Mouse (Mus musculus): ENCODE data around the gene Nod1. TPM values are rescaled to one million over a fixed set of nuclear protein-coding genes. Genes with fewer than 3 reads are reported as not detected.

The Nod1 gene
- total and polyA plus RNA-seq, 2 experiments from 2014 or later, result 4.2 to 8.3 TPM

- ATAC-seq (ENCODE audit: insufficient read depth, low read depth), result no peak
Observed at GRCm38 (mm10) chr6:54906053-54907040, 66.1 kb downstream of the Nod1 start.

GRCm38 (mm10) chr6:54902547-54902946 is 69.9 kb downstream of the Nod1 start:
- no peak overlapping the region for H3K4me3 ChIP-seq (ENCODE audit: low read depth, low read length)
- WGBS, result 81% methylated on average over 2 of the region's 2 CpGs
- TF ChIP-seq CTCF (IDR thresholded peaks at IDR 0.05; ENCODE audit: low read depth) (no peak), EP300 (IDR thresholded peaks at IDR 0.05; ENCODE audit: low read depth) (no peak)
- DNase-seq (ENCODE audit: low spot score), result no peak
- no peaks in the 10 kb centered on the region for H3K36me3 ChIP-seq (replicated peaks; ENCODE audit: control insufficient read depth, insufficient read depth, low read length)
- ATAC-seq (ENCODE audit: insufficient read depth, low read depth), result no peak
- H3K9me3 ChIP-seq (replicated peaks; ENCODE audit: control insufficient read depth, low read length), result no peaks in the 10 kb centered on the region
- H3K9ac ChIP-seq (replicated peaks; ENCODE audit: low read depth, low read length), result no peak overlapping the region
- H3K27me3 ChIP-seq (ENCODE audit: control insufficient read depth, insufficient read depth, low read length), result no peaks in the 10 kb centered on the region
- no peak overlapping the region for H3K27ac ChIP-seq (ENCODE audit: low read depth)
- no peaks in the 10 kb centered on the region for H3K4me1 ChIP-seq (ENCODE audit: control insufficient read depth, insufficient read depth)
- H3K4me2 ChIP-seq (ENCODE audit: low read depth, low read length), result no peak overlapping the region

More at GRCm38 (mm10) chr6:54906053-54907040, 66.1 kb downstream of the Nod1 start:
- Histone ChIP-seq H3K36me3 (replicated peaks; ENCODE audit: control insufficient read depth, insufficient read depth, low read length) (no peaks in the 10 kb centered on the region), H3K27me3 (ENCODE audit: control insufficient read depth, insufficient read depth, low read length) (no peaks in the 10 kb centered on the region), H3K9me3 (replicated peaks; ENCODE audit: control insufficient read depth, low read length) (no peaks in the 10 kb centered on the region), H3K9ac (replicated peaks; ENCODE audit: low read depth, low read length) (no peak overlapping the region), H3K4me2 (ENCODE audit: low read depth, low read length) (no peak overlapping the region), H3K4me3 (ENCODE audit: low read depth, low read length) (no peak overlapping the region), H3K27ac (ENCODE audit: low read depth) (no peak overlapping the region), H3K4me1 (ENCODE audit: control insufficient read depth, insufficient read depth) (no peaks in the 10 kb centered on the region)
- TF ChIP-seq CTCF (IDR thresholded peaks at IDR 0.05; ENCODE audit: low read depth) (no peak), EP300 (IDR thresholded peaks at IDR 0.05; ENCODE audit: low read depth) (no peak)
- no peak for DNase-seq (ENCODE audit: low spot score)
- WGBS, result 75% methylated on average over 10 of the region's 10 CpGs

- Histone ChIP-seq H3K9me3 (replicated peaks; ENCODE audit: control insufficient read depth, low read length) (no peaks in the 10 kb centered on the region), H3K36me3 (replicated peaks; ENCODE audit: control insufficient read depth, insufficient read depth, low read length) (no peaks in the 10 kb centered on the region), H3K27me3 (ENCODE audit: control insufficient read depth, insufficient read depth, low read length) (no peaks in the 10 kb centered on the region), H3K4me1 (ENCODE audit: control insufficient read depth, insufficient read depth) (no peaks in the 10 kb centered on the region), H3K4me3 (ENCODE audit: low read depth, low read length) (no peak overlapping the region), H3K27ac (ENCODE audit: low read depth) (no peak overlapping the region), H3K9ac (replicated peaks; ENCODE audit: low read depth, low read length) (no peak overlapping the region), H3K4me2 (ENCODE audit: low read depth, low read length) (no peak overlapping the region)
- ATAC-seq (ENCODE audit: insufficient read depth, low read depth) (no peak), DNase-seq (ENCODE audit: low spot score) (no peak)
- TF ChIP-seq EP300 (IDR thresholded peaks at IDR 0.05; ENCODE audit: low read depth), result no peak
- no peak for TF ChIP-seq CTCF (IDR thresholded peaks at IDR 0.05; ENCODE audit: low read depth)
- WGBS, result 74% methylated on average over 2 of the region's 2 CpGs
Observed at GRCm38 (mm10) chr6:54900256-54900655, 72.2 kb downstream of the Nod1 start.

- TF ChIP-seq CTCF (IDR thresholded peaks at IDR 0.05; ENCODE audit: low read depth) (no peak), EP300 (IDR thresholded peaks at IDR 0.05; ENCODE audit: low read depth) (no peak)
- no peaks in the 10 kb centered on the region for H3K27me3 ChIP-seq (ENCODE audit: control insufficient read depth, insufficient read depth, low read length)
- no peak for DNase-seq (ENCODE audit: low spot score)
- no peaks in the 10 kb centered on the region for H3K9me3 ChIP-seq (replicated peaks; ENCODE audit: control insufficient read depth, low read length)
- no peak for ATAC-seq (ENCODE audit: insufficient read depth, low read depth)
- peaks cover 3% of the 10 kb centered on the region; the same call in 1 of the 2 replicates for H3K36me3 ChIP-seq (replicated peaks; ENCODE audit: control insufficient read depth, insufficient read depth, low read length)
- no peak overlapping the region for H3K27ac ChIP-seq (ENCODE audit: low read depth)
- 82% methylated on average over 3 of the region's 3 CpGs for WGBS
- H3K4me2 ChIP-seq (ENCODE audit: low read depth, low read length), result no peak overlapping the region
- H3K4me1 ChIP-seq (ENCODE audit: control insufficient read depth, insufficient read depth), result no peaks in the 10 kb centered on the region
- no peak overlapping the region for H3K4me3 ChIP-seq (ENCODE audit: low read depth, low read length)
- no peak overlapping the region for H3K9ac ChIP-seq (replicated peaks; ENCODE audit: low read depth, low read length)
Observed at GRCm38 (mm10) chr6:54891384-54891783, 81.0 kb downstream of the Nod1 start.

DNA sequence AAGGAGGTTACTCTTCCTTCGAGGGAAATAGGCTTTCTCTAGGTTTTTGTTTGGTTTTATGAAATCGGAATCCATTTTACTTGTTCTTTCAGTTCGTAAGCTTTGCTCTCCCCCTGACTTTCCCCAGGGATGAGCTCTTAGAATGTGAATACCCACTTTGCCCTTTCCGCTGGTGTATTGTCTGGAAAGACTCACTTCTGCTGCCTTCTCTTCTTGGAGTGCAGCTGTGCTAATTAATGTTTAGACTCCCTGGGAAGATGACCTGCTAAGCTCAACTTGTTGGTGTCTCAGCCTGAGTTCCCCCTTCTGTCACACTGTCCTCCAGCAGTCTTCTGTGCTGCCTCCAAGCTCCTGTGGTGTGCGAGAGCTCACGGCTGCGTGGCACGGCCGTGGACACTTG is 82.2 kb downstream of the Nod1 start:
- WGBS, result 85% methylated on average over 9 of the region's 9 CpGs

More for the DNA sequence above, 82.2 kb downstream of the Nod1 start:
- ATAC-seq (ENCODE audit: insufficient read depth, low read depth) (no peak), DNase-seq (ENCODE audit: low spot score) (no peak)
- Histone ChIP-seq H3K36me3 (replicated peaks; ENCODE audit: control insufficient read depth, insufficient read depth, low read length) (peaks cover 3% of the 10 kb centered on the region), H3K27ac (ENCODE audit: low read depth) (no peak overlapping the region), H3K9ac (replicated peaks; ENCODE audit: low read depth, low read length) (no peak overlapping the region), H3K9me3 (replicated peaks; ENCODE audit: control insufficient read depth, low read length) (no peaks in the 10 kb centered on the region), H3K4me2 (ENCODE audit: low read depth, low read length) (no peak overlapping the region), H3K27me3 (ENCODE audit: control insufficient read depth, insufficient read depth, low read length) (no peaks in the 10 kb centered on the region), H3K4me3 (ENCODE audit: low read depth, low read length) (no peak overlapping the region), H3K4me1 (ENCODE audit: control insufficient read depth, insufficient read depth) (no peaks in the 10 kb centered on the region)
- TF ChIP-seq CTCF (IDR thresholded peaks at IDR 0.05; ENCODE audit: low read depth) (no peak), EP300 (IDR thresholded peaks at IDR 0.05; ENCODE audit: low read depth) (no peak)

Data from heart, postnatal 0 days (tissue).